Mouse (Mus musculus): ENCODE data around the gene Vti1a. TPM values are rescaled to one million over a fixed set of nuclear protein-coding genes. Genes with fewer than 3 reads are reported as not detected.

Vti1a gene
- total RNA-seq, 2 experiments from 2014 or later, result 14.0 to 16.5 TPM

DNA sequence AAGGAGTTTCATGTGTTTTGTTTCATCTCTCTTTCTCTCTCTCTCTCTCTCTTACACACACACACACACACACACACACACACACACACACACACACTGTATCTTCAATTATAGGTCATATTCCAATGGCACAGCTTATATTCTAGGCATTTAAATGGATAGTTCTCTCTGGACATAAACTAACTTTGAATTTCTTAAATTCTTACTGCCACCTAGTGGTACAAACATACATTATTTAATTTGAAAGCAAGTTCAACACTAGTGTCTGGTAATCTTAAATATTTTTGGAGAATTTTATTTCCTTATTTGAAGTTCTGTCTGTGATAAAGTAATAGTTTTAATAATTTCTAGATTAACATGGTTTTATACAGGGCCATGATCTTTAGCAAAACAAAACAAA lies 11.1 kb upstream of the Vti1a start:
- DNase-seq (ENCODE audit: low spot score), result no peak
- intact Hi-C loops (cut with DNase I), result no loop called here

- intact Hi-C loops (cut with DNase I), result loop anchor here (10.0 kb wide), 1 partner anchor 207 kb away; no protein-coding TSS in a partner anchor
- no peak for DNase-seq (ENCODE audit: low spot score)
Observed at GRCm38 (mm10) chr19:55311874-55312273, 4.2 kb upstream of the Vti1a start.

GRCm38 (mm10) chr19:55313649-55314048 lies 2.4 kb upstream of the Vti1a start:
- intact Hi-C loops (cut with DNase I), result loop anchor here (10.0 kb wide), 1 partner anchor 209 kb away; no protein-coding TSS in a partner anchor
- no peak for DNase-seq (ENCODE audit: low spot score)

- intact Hi-C loops (cut with DNase I), result loop anchor here (10.0 kb wide), 1 partner anchor 211 kb away; no protein-coding TSS in a partner anchor
- DNase-seq (ENCODE audit: low spot score), result peak; percentile 54
Observed at GRCm38 (mm10) chr19:55315452-55316108, 515 bp upstream of the Vti1a start, which contains the start of gene Zdhhc6. Gene Zdhhc6 (minus strand): TSS chr19:55316032.

- intact Hi-C loops (cut with DNase I), result loop anchor here (10.0 kb wide), 1 partner anchor 212 kb away; no protein-coding TSS in a partner anchor
- no peak for DNase-seq (ENCODE audit: low spot score)
Observed at GRCm38 (mm10) chr19:55316901-55317300, 806 bp downstream of the Vti1a start.

- intact Hi-C loops (cut with DNase I), result loop anchor here (10.0 kb wide), 1 partner anchor 214 kb away; no protein-coding TSS in a partner anchor
- no peak for DNase-seq (ENCODE audit: low spot score)
Observed at GRCm38 (mm10) chr19:55319036-55319435, 2.9 kb downstream of the Vti1a start.

DNA sequence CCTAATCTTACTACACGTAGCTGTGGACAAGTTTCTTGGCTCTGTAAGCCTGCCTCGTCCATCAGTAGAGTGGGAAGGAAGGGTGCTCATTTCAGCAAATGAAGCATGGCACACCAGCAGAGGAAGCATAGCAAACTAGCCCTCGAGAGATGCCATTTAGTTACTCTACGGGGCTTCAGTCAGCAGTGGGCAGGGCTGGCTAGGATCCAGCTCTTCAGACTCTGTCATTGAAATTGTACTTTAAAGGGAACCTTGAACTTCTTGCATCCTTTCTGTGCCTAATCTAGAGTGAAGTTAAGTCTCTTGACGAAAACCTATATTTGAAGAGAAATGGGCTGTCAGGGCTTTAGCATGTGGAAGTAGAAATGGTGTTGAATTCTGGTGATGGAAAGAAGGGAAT lies 3.4 kb downstream of the Vti1a start:
- intact Hi-C loops (cut with DNase I), result loop anchor here (10.0 kb wide), 1 partner anchor 215 kb away; no protein-coding TSS in a partner anchor
- no peak for DNase-seq (ENCODE audit: low spot score)

GRCm38 (mm10) chr19:55322604-55323003 lies 6.5 kb downstream of the Vti1a start:
- DNase-seq (ENCODE audit: low spot score), result no peak
- intact Hi-C loops (cut with DNase I), result no loop called here

DNA sequence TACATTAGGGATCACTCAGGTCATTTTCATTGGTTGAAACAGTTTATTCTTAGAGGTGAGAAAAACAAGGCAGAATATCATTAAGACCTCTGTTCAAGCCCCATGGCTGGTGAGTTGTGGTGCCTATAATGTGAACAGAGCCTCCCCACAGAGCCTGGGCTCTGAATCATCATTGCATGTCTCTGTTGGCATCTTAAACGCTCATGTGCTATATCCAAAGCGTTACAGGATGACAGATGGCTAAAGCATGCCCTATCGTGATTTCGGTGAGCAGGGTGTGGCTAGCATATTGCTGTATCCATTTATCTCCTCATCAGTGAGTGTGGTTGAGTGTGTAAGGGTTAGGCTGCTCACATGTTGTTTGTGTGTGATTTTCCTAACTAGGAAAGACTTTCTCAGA lies 11.4 kb downstream of the Vti1a start:
- DNase-seq (ENCODE audit: low spot score), result no peak

DNA sequence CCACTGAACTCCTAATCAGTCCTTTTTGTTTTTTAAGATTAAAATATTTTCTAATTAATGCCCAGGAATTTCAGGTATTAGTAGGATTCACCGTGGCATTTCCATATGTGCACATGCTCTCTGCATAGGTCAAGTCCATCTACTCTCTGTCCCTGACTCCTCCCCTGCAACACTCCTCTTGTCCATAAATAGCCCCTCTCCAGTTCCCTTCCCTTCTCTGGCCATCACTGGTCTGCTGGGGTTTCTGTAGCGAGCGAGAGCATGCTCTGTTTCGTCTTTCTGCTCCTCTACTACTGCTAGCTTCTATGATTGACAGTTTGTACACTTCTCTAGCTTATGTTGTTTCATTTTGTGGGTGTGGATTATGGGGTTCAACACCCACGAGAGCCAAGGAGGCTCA lies 15.7 kb downstream of the Vti1a start:
- intact Hi-C loops (cut with DNase I), result loop anchor here (10.0 kb wide), 2 partner anchors 413 to 563 kb away; partner anchors contain the start of gene Tcf7l2
- no peak for DNase-seq (ENCODE audit: low spot score)

More for the DNA sequence above, 11.4 kb downstream of the Vti1a start:
- intact Hi-C loops (cut with DNase I), result no loop called here

DNA sequence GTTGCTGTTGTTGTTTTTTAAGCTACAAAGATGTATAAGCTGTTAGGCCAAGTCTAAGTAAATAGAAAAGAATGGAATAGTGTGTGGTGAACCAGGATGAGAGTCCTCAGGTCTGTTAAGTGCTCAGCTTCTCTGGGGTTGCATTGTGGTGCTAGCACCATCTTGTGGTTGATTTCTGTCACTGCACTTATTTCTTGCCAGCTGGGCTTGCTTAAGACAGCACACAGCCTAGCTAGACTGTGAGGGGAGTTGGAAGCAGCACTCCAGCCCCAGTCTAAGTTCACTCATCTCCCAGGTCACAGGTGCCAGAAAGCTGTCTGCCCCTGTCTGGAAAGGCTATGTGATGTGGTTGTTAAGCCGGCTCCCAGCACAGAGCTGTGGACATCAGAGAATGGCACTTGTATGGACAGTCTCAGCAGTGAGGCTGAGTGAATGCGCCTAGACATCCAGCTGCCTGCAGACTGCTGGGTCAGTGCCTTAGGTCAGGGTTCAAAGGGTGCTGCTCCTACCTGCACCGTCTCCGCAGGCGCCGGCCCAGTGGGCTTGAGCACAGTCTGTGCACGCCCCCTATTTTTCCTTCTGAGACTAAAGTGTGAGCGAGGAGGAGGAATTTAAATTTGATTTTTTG lies 16.7 kb downstream of the Vti1a start:
- peak; percentile 13 for DNase-seq (ENCODE audit: low spot score)
- intact Hi-C loops (cut with DNase I), result loop anchor here (10.0 kb wide), 2 partner anchors 412 to 562 kb away; partner anchors contain the start of gene Tcf7l2

- intact Hi-C loops (cut with DNase I), result loop anchor here (1.0 to 10.0 kb wide), 4 partner anchors 409 to 919 kb away; partner anchors contain the start of gene Tcf7l2
Observed at GRCm38 (mm10) chr19:55335881-55336280, 19.8 kb downstream of the Vti1a start.

DNA sequence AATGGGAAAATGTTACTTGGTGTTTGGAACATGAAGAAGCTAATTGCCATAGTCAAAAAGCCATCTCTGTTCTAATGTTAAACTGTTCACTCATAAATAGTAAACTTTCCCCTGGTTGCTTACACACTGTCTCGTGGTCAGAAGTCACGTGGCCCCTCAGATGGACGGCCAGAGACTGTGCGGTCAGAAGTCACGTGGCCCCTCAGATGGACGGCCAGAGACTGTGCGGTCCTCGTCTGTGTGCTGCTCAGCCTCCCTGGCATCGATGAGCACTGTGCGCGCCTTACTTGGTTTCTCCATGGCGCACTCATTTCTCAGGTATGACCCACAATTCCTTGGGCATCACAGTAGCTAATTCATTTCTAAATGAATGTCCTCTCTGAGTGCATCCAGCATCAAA lies 20.3 kb downstream of the Vti1a start:
- intact Hi-C loops (cut with DNase I), result loop anchor here (1.0 to 10.0 kb wide), 4 partner anchors 408 to 919 kb away; partner anchors contain the start of gene Tcf7l2

More at GRCm38 (mm10) chr19:55335881-55336280, 19.8 kb downstream of the Vti1a start:
- no peak for DNase-seq (ENCODE audit: low spot score)

GRCm38 (mm10) chr19:55337066-55337465 lies 21.0 kb downstream of the Vti1a start:
- no peak for DNase-seq (ENCODE audit: low spot score)
- intact Hi-C loops (cut with DNase I), result loop anchor here (10.0 kb wide), 2 partner anchors 408 to 558 kb away; partner anchors contain the start of gene Tcf7l2

More for the DNA sequence above, 20.3 kb downstream of the Vti1a start:
- DNase-seq (ENCODE audit: low spot score), result no peak

GRCm38 (mm10) chr19:55337664-55338063 lies 21.6 kb downstream of the Vti1a start:
- intact Hi-C loops (cut with DNase I), result loop anchor here (10.0 kb wide), 2 partner anchors 407 to 557 kb away; partner anchors contain the start of gene Tcf7l2
- DNase-seq (ENCODE audit: low spot score), result no peak

DNA sequence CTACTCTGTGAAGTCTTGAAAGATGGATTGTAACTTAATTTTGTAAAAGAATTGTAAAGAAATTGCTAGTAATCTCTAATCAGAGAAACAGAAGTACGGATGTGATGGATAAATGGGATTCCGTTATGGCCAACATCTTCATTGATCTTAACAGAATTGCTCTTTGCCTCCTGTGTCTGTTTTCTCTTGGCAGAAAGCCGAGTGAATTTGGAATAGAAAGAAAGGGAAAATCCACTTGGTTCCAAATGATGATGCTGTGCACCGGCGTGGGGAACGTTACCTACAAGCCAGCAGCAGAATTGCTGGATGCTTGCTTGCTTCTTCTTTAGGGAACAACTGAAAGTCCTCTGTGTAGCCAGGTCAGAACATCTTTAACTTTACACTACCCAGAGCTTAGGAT lies 24.4 kb downstream of the Vti1a start:
- intact Hi-C loops (cut with DNase I), result no loop called here
- DNase-seq (ENCODE audit: low spot score), result no peak

GRCm38 (mm10) chr19:55341377-55341776 lies 25.3 kb downstream of the Vti1a start:
- intact Hi-C loops (cut with DNase I), result no loop called here

DNA sequence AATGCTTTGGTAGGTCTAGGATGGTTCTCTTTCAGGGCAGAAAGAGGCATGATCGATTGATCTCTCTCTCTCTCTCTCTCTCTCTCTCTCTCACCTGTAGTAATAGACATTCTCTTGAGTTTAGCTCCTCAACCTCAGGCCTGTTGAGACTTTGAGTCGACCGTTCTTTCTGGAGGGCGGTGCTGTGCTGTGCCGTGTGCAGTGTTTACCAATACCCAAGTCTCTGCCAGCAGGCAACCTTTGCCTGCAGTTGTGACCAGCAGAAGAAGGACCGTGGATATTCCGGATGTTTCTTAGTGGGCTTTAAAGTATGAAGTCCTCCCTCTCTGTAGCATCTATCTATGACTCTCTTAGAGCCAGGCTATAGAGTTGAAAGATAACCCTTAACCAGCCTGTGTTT lies 26.3 kb downstream of the Vti1a start:
- DNase-seq (ENCODE audit: low spot score), result no peak
- intact Hi-C loops (cut with DNase I), result no loop called here

More at GRCm38 (mm10) chr19:55341377-55341776, 25.3 kb downstream of the Vti1a start:
- no peak for DNase-seq (ENCODE audit: low spot score)

DNA sequence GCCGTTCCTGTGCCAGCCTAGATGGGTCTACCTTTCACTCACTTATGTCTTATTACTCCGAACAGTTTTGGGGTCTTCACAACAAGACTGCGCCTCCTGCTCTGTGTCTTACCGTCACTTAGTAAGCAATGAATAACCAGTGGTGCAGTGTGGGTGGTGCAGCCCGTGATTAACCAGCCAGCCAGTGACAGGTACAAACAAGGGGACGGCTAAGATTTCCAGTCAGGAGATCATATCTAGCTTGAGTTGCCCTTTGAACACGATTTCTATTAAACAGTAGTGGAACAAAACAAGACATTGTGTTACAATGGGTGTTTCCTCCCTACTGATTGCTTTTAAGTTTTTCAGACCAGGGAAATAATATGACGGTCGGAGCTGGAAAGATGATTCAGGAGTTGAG lies 27.2 kb downstream of the Vti1a start:
- intact Hi-C loops (cut with DNase I), result no loop called here
- no peak for DNase-seq (ENCODE audit: low spot score)

DNA sequence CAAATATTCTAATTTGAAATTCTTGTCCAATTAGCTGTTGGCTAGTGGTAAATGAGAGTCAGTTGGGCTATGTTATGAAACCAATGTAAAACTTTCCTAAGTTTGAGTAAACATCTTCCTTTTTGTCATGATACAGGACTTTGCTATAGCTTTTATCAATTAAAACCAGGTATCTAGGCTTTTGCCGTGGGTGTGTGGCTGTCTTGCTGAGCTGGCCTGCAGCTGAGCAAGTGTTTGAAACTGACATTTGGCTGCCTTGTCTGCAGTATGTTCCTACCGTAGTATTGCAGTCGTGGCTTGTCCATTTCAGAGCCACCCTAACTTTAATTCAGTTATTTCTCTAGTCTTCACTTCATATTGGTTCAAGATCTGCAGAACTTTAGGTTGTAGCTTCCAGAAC lies 32.1 kb downstream of the Vti1a start:
- no peak for DNase-seq (ENCODE audit: low spot score)
- intact Hi-C loops (cut with DNase I), result no loop called here

All from heart, postnatal 25 days (tissue).